Mouse (Mus musculus) intestine, embryonic 15.5 days (tissue): ENCODE data around the gene Qprt. TPM values are rescaled to one million over a fixed set of nuclear protein-coding genes. Genes with fewer than 3 reads are reported as not detected.

Experiments used
- ATAC-seq: fragments of 200-750 bp; cut with Nextera tagmentation; 2 replicates; pipeline ENCODE4 v1.8.0; 2017; ENCODE audit warnings: moderate TSS enrichment, moderate library complexity
- H3K27ac ChIP-seq: fragments of 300-500 bp; sonication (generic); 2 replicates; pipeline ENCODE4 v1.5.1; 2015; ENCODE audit warnings: mild to moderate bottlenecking, inconsistent platforms
- H3K27me3 ChIP-seq: fragments of 300-500 bp; sonication (generic); replicated peaks from 2 replicates; pipeline ENCODE4 v1.6.1; 2015; ENCODE audit warnings: inconsistent platforms
- H3K36me3 ChIP-seq: fragments of 300-500 bp; sonication (generic); 2 replicates; pipeline ENCODE4 v1.6.1; 2015; ENCODE audit warnings: inconsistent platforms
- H3K4me1 ChIP-seq: fragments of 300-500 bp; sonication (generic); replicated peaks from 2 replicates; pipeline ENCODE4 v1.6.1; 2015; ENCODE audit warnings: inconsistent platforms
- H3K4me2 ChIP-seq: fragments of 300-500 bp; sonication (generic); replicated peaks from 2 replicates; pipeline ENCODE4 v1.6.1; 2015; ENCODE audit warnings: mild to moderate bottlenecking, inconsistent platforms
- H3K4me3 ChIP-seq: fragments of 300-500 bp; sonication (generic); replicated peaks from 2 replicates; pipeline ENCODE4 v1.5.1; 2015; ENCODE audit warnings: inconsistent platforms
- H3K9ac ChIP-seq: fragments of 300-500 bp; sonication (generic); 2 replicates; pipeline ENCODE4 v1.6.1; 2015; ENCODE audit warnings: inconsistent platforms
- H3K9me3 ChIP-seq: fragments of 300-500 bp; sonication (generic); 2 replicates; pipeline ENCODE4 v1.6.1; 2016; ENCODE audit warnings: inconsistent platforms
- WGBS: fragments of 180-500 bp; shearing (Covaris S2); methylation state at CpG from one replicate; pipeline ENCODE4 v1.1.7; 2015; 5-methylcytosine and 5-hydroxymethylcytosine counted together
- polyA plus RNA-seq: library from polyadenylated mRNA; unstranded; fragments of >200 nt; fragmentation: Nextera tagmentation; extraction: Ambion mirVana; gene quantifications from 2 replicates; pipeline ENCODE4 v1.2.1, GENCODE M21; 2015

Qprt gene
- polyA plus RNA-seq, 1 experiment from 2014 or later = 5.3 TPM

DNA sequence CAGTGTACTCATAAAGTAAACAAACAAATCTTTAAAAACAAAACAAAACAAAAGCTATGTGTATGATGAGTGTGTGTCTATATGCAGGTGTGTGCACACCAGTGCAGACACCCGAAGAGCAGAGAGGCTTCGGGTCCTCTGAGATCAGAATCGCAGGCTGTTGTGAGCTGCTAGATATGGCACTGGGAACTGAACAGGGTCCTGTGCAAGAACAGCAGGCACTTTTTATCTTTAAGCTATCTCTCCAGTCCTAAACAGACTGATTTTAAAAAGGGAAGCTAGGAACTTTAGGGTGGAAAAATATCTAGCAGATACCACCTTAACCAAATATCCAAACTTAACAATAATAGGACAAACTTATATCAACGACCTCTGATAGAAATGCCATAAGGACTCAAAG is 20.6 kb upstream of the Qprt start:
- Histone ChIP-seq H3K4me3 (no peak overlapping the region), H3K36me3 (no peaks in the 10 kb centered on the region), H3K4me1 (no peaks in the 10 kb centered on the region), H3K9me3 (no peaks in the 10 kb centered on the region), H3K9ac (no peak overlapping the region), H3K4me2 (no peak overlapping the region), H3K27me3 (no peaks in the 10 kb centered on the region), H3K27ac (no peak overlapping the region)
- WGBS = 87% methylated on average over 4 of the region's 4 CpGs
- ATAC-seq = no peak

GRCm38 (mm10) chr7:127142214-127142613 is 20.2 kb upstream of the Qprt start:
- no peak overlapping the region for H3K9ac ChIP-seq
- no peak overlapping the region for H3K27ac ChIP-seq
- WGBS = 69% methylated on average over 2 of the region's 2 CpGs
- no peak overlapping the region for H3K4me3 ChIP-seq
- H3K36me3 ChIP-seq = no peaks in the 10 kb centered on the region
- H3K27me3 ChIP-seq = no peaks in the 10 kb centered on the region
- no peak for ATAC-seq
- no peak overlapping the region for H3K4me2 ChIP-seq
- H3K9me3 ChIP-seq = no peaks in the 10 kb centered on the region
- H3K4me1 ChIP-seq = no peaks in the 10 kb centered on the region

GRCm38 (mm10) chr7:127140623-127141404 is 18.8 kb upstream of the Qprt start:
- Histone ChIP-seq H3K9ac (no peak overlapping the region), H3K27ac (no peak overlapping the region), H3K27me3 (no peaks in the 10 kb centered on the region), H3K4me2 (no peak overlapping the region), H3K4me1 (no peaks in the 10 kb centered on the region), H3K36me3 (no peaks in the 10 kb centered on the region), H3K9me3 (no peaks in the 10 kb centered on the region), H3K4me3 (no peak overlapping the region)
- no peak for ATAC-seq
- 60% methylated on average over 7 of the region's 7 CpGs for WGBS

- Histone ChIP-seq H3K36me3 (no peaks in the 10 kb centered on the region), H3K27ac (no peak overlapping the region), H3K4me1 (no peaks in the 10 kb centered on the region), H3K9me3 (no peaks in the 10 kb centered on the region), H3K4me2 (no peak overlapping the region), H3K27me3 (no peaks in the 10 kb centered on the region), H3K4me3 (no peak overlapping the region), H3K9ac (no peak overlapping the region)
- WGBS = 60% methylated on average over 5 of the region's 5 CpGs
- ATAC-seq = no peak
These were observed 17.5 kb upstream of the Qprt start for GRCm38 (mm10) chr7:127139562-127139961.

GRCm38 (mm10) chr7:127139100-127139499 is 17.1 kb upstream of the Qprt start:
- Histone ChIP-seq H3K27ac (no peak overlapping the region), H3K4me2 (no peak overlapping the region), H3K4me1 (no peaks in the 10 kb centered on the region), H3K9ac (no peak overlapping the region), H3K9me3 (no peaks in the 10 kb centered on the region), H3K27me3 (no peaks in the 10 kb centered on the region), H3K36me3 (no peaks in the 10 kb centered on the region), H3K4me3 (no peak overlapping the region)
- no peak for ATAC-seq
- 89% methylated on average over 7 of the region's 7 CpGs for WGBS

GRCm38 (mm10) chr7:127137262-127138017 is 15.4 kb upstream of the Qprt start, which contains the start of gene Spn:
Gene Spn (minus strand): TSS chr7:127137823.
- 69% methylated on average over 9 of the region's 9 CpGs for WGBS
- Histone ChIP-seq H3K27me3 (no peaks in the 10 kb centered on the region), H3K4me3 (no peak within 1 kb of the TSS), H3K9ac (no peak within 1 kb of the TSS), H3K4me2 (no peak within 1 kb of the TSS), H3K4me1 (no peaks in the 10 kb centered on the region), H3K36me3 (no peaks in the 10 kb centered on the region), H3K9me3 (no peaks in the 10 kb centered on the region), H3K27ac (no peak within 1 kb of the TSS)
- no peak; the same call in 1 of the 2 replicates for ATAC-seq

- no peak overlapping the region for H3K27ac ChIP-seq
- no peak overlapping the region for H3K9ac ChIP-seq
- H3K4me3 ChIP-seq = no peak overlapping the region
- no peak for ATAC-seq
- no peaks in the 10 kb centered on the region for H3K4me1 ChIP-seq
- H3K9me3 ChIP-seq = no peaks in the 10 kb centered on the region
- no peaks in the 10 kb centered on the region for H3K27me3 ChIP-seq
- H3K36me3 ChIP-seq = no peaks in the 10 kb centered on the region
- H3K4me2 ChIP-seq = no peak overlapping the region
- WGBS = 83% methylated on average over 22 of the region's 22 CpGs
These were observed 14.4 kb upstream of the Qprt start for GRCm38 (mm10) chr7:127136181-127137071.

- Histone ChIP-seq H3K4me1 (no peaks in the 10 kb centered on the region), H3K9me3 (no peaks in the 10 kb centered on the region), H3K4me3 (no peak overlapping the region), H3K27ac (no peak overlapping the region), H3K9ac (no peak overlapping the region), H3K36me3 (no peaks in the 10 kb centered on the region), H3K4me2 (no peak overlapping the region), H3K27me3 (no peaks in the 10 kb centered on the region)
- no peak for ATAC-seq
- WGBS = 81% methylated on average over 11 of the region's 11 CpGs
These were observed 12.9 kb upstream of the Qprt start for GRCm38 (mm10) chr7:127134821-127135447.

DNA sequence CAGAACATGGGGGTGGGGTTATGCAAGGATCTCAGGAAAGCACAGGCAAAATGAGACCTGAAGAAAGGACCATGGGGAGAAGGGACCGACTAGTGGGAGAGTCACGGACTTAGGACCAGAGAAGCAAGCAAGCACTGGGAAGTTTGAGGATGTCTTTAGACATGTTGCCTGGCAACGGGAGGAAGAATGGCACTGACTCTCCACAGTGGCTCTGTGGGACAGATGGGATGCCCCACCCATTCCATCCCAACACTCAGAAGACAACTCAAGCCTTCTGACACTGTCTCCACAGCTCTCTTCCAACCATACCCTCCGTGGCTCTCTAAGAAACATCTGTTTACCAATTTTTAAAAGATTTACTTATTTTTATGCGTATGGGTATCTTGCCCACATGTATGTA is 11.1 kb upstream of the Qprt start:
- H3K9ac ChIP-seq = no peak overlapping the region
- 72% methylated on average over 5 of the region's 5 CpGs for WGBS
- no peak overlapping the region for H3K4me2 ChIP-seq
- no peak for ATAC-seq
- no peak overlapping the region for H3K27ac ChIP-seq
- H3K4me3 ChIP-seq = no peak overlapping the region
- H3K27me3 ChIP-seq = no peaks in the 10 kb centered on the region
- H3K4me1 ChIP-seq = no peaks in the 10 kb centered on the region
- no peaks in the 10 kb centered on the region for H3K9me3 ChIP-seq
- no peaks in the 10 kb centered on the region for H3K36me3 ChIP-seq

DNA sequence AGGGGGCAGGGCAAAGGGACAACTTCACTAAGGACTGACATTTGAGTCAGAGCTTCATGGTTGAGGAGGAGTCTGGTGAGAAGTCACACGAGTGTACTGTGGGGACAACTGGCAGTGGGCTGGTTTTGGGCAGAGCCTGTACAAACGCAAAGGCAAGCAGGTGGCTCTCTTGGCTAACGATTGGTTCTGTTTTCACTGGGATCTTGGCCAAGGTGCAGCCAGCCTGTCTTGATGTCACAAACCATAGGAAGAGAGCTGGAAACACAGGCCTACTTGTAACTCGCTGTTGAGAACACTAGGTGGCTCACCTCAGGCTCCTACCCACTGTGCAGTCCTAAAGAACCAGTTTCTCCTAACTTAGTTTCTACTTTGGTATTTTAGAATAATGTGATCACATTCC is 7.6 kb upstream of the Qprt start:
- WGBS = 21% methylated on average over 4 of the region's 4 CpGs
- no peak overlapping the region for H3K4me2 ChIP-seq

GRCm38 (mm10) chr7:127121061-127121910 is 740 bp downstream of the Qprt start:
- 0 out of 2 replicates have a peak overlapping the region, but pooled peaks have one; percentile 0 for H3K4me3 ChIP-seq
- H3K9me3 ChIP-seq = no peaks in the 10 kb centered on the region
- WGBS = 21% methylated on average over 21 of the region's 21 CpGs
- no peaks in the 10 kb centered on the region for H3K36me3 ChIP-seq
- no peak overlapping the region for H3K27ac ChIP-seq
- H3K27me3 ChIP-seq = no peaks in the 10 kb centered on the region
- peaks cover 22% of the 10 kb centered on the region for H3K4me1 ChIP-seq
- peak overlapping the region; percentile 47 for H3K4me2 ChIP-seq
- peak; percentile 81 for ATAC-seq
- H3K9ac ChIP-seq = no peak overlapping the region; the same call in 1 of the 2 replicates

More for the DNA sequence above, 7.6 kb upstream of the Qprt start:
- H3K4me3 ChIP-seq = no peak overlapping the region
- H3K36me3 ChIP-seq = no peaks in the 10 kb centered on the region
- peak; percentile 56; the same call in 1 of the 2 replicates for ATAC-seq
- H3K9me3 ChIP-seq = no peaks in the 10 kb centered on the region
- H3K4me1 ChIP-seq = no peaks in the 10 kb centered on the region
- H3K9ac ChIP-seq = no peak overlapping the region
- H3K27ac ChIP-seq = no peak overlapping the region
- H3K27me3 ChIP-seq = no peaks in the 10 kb centered on the region
